Mouse (Mus musculus) heart, embryonic 11.5 days (tissue): ENCODE measurements around the gene Phldb2. TPM values are rescaled to one million over a fixed set of nuclear protein-coding genes. Genes with fewer than 3 reads are reported as not detected.

Source experiments
- ATAC-seq: fragments of 200-750 bp; cut with Nextera tagmentation; replicated peaks from 2 replicates; pipeline ENCODE4 v1.8.0; 2017; ENCODE audit warnings: moderate library complexity; ENCODE audit not compliant: insufficient number of reproducible peaks, low FRiP score, low TSS enrichment
- H3K27ac ChIP-seq: fragments of 300-500 bp; sonication (generic); 2 replicates; pipeline ENCODE4 v1.5.1; 2014; ENCODE audit warnings: mild to moderate bottlenecking, low read depth, low read length
- H3K27me3 ChIP-seq: fragments of 300-500 bp; sonication (generic); 2 replicates; pipeline ENCODE4 v1.6.1; 2014; ENCODE audit warnings: mild to moderate bottlenecking, low read length, mixed read lengths; ENCODE audit not compliant: control insufficient read depth, insufficient read depth
- H3K36me3 ChIP-seq: fragments of 300-500 bp; sonication (generic); 2 replicates; pipeline ENCODE4 v1.6.1; 2014; ENCODE audit warnings: mild to moderate bottlenecking, low read length, moderate library complexity, mixed read lengths; ENCODE audit not compliant: control insufficient read depth, insufficient read depth
- H3K4me1 ChIP-seq: fragments of 300-500 bp; sonication (generic); 2 replicates; pipeline ENCODE4 v1.6.1; 2014; ENCODE audit warnings: low read length; ENCODE audit not compliant: control insufficient read depth, insufficient read depth
- H3K4me2 ChIP-seq: fragments of 300-500 bp; sonication (generic); 2 replicates; pipeline ENCODE4 v1.6.1; 2014; ENCODE audit warnings: mild to moderate bottlenecking, moderate library complexity
- H3K4me3 ChIP-seq: fragments of 300-500 bp; sonication (generic); 2 replicates; pipeline ENCODE4 v1.5.1; 2014; ENCODE audit warnings: low read depth, low read length
- H3K9ac ChIP-seq: fragments of 300-500 bp; sonication (generic); 2 replicates; pipeline ENCODE4 v1.6.1; 2014; ENCODE audit warnings: mild to moderate bottlenecking, low read depth, low read length, moderate library complexity
- H3K9me3 ChIP-seq: fragments of 300-500 bp; sonication (generic); replicated peaks from 2 replicates; pipeline ENCODE4 v1.6.1; 2016; ENCODE audit warnings: low read length; ENCODE audit not compliant: control insufficient read depth
- WGBS: fragments of 180-500 bp; shearing (Covaris S2); extraction: QIAGEN DNeasy Blood & Tissue Kit; methylation state at CpG from one replicate; pipeline ENCODE4 v1.1.7; 2014; ENCODE audit not compliant: insufficient replicate concordance; 5-methylcytosine and 5-hydroxymethylcytosine counted together
- polyA plus RNA-seq: library from polyadenylated mRNA; unstranded; fragments of >200 nt; fragmentation: Nextera tagmentation; extraction: Ambion mirVana; gene quantifications from 2 replicates; pipeline ENCODE4 v1.2.1, GENCODE M21; 2014

Phldb2 gene
- polyA plus RNA-seq, 1 experiment from 2014 or later, result 37.3 TPM

DNA sequence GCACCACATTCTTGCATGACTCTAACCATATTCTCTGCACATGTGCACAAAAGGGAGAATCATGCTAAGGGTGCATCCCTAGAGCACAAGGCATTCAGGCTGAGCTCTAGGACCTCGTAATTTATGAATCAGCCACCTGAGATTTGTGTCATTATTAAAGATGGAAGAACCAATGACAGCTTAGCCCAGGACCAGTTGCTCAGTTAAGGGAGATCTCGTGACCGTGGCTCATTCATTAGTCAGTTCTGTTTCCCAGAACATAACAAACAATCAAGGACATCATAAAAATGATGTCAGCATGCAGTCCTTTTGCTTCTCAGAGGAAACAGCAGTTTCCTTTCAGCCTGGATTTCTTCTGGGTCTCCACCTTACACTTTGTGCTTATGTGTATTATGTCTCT lies 7.6 kb upstream of the Phldb2 start:
- Histone ChIP-seq H3K27ac (no peak overlapping the region), H3K4me3 (no peak overlapping the region), H3K4me1 (peaks cover 3% of the 10 kb centered on the region; the same call in 1 of the 2 replicates), H3K4me2 (no peak overlapping the region), H3K9me3 (no peaks in the 10 kb centered on the region), H3K27me3 (no peaks in the 10 kb centered on the region), H3K36me3 (no peaks in the 10 kb centered on the region), H3K9ac (no peak overlapping the region)
- ATAC-seq, result no peak
- 79% methylated on average over 3 of the region's 3 CpGs for WGBS

DNA sequence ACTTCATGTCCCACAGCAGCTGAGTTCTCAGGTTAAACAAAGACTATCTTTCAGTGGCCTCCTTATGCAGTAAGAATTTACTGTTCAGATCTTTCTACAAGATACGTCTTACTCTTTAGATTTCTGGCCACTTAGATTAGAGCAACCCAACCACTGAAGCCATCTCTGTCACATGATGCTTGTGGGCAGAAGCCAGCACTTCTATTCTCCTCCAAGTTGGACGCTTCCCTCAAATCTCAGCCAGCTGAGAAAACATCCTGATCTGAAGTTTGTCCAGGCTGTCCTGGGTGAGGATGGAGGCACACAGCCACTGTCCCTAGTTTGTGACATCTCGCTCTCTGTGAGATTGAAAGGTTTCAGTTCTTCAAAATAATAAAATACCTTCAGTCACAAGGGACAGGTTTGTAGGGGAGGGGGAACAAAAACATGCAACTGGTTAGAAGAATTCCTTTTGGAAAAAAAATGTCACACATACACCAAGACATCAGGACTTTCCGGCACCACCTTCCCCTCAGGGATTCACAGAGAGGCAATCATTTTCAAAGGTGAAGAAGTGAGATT lies 3.1 kb upstream of the Phldb2 start:
- no peaks in the 10 kb centered on the region for H3K27me3 ChIP-seq
- 62% methylated on average over 4 of the region's 4 CpGs for WGBS
- H3K4me1 ChIP-seq, result no peaks in the 10 kb centered on the region
- no peaks in the 10 kb centered on the region for H3K36me3 ChIP-seq
- no peak for ATAC-seq
- H3K9me3 ChIP-seq, result no peaks in the 10 kb centered on the region
- H3K4me2 ChIP-seq, result no peak overlapping the region
- H3K9ac ChIP-seq, result no peak overlapping the region
- H3K27ac ChIP-seq, result no peak overlapping the region
- H3K4me3 ChIP-seq, result no peak overlapping the region

DNA sequence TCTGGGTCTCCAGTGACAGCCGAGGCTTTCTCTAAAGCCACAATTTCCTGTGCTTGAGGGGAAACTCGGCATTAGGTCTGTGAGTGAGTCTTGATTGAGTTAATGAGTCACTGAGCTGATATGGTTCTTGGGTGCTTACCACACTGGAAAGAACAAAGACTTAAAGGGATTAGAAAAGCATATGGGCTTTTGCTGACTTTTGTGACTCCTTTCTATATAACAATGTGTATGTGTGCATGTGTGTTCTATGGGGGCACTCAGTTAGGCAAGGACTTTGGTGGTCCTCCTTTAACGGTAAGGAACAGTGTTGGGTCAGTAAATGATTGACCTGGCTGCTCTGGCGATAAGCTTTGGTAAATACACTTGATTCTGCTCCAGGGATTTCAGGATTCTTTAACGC lies 897 bp downstream of the Phldb2 start:
- WGBS, result 42% methylated on average over 5 of the region's 5 CpGs
- Histone ChIP-seq H3K27me3 (no peaks in the 10 kb centered on the region), H3K4me1 (no peaks in the 10 kb centered on the region), H3K4me3 (no peak overlapping the region), H3K4me2 (no peak overlapping the region), H3K27ac (no peak overlapping the region), H3K9ac (no peak overlapping the region), H3K36me3 (no peaks in the 10 kb centered on the region), H3K9me3 (no peaks in the 10 kb centered on the region)
- no peak for ATAC-seq

DNA sequence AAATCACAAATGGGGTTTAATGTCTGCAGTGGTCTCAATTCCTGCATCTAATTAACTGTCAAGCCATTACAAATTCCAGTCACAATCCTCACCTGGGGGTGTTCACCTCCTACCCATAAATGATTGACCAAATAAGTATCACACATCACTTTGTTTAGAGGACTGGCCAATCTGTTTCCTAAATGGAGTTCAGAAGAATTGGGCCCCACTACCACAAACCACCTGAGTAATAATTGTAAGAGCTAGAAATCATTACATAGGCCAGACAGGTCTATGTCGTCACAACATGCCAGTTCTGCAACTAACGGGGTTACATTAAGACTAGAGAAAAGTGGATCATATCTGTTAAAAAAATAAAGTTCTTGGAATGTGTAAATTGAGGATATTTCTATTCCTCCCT lies 1.4 kb downstream of the Phldb2 start:
- Histone ChIP-seq H3K4me2 (no peak overlapping the region), H3K9ac (no peak overlapping the region), H3K27ac (no peak overlapping the region), H3K4me1 (no peaks in the 10 kb centered on the region), H3K9me3 (no peaks in the 10 kb centered on the region), H3K36me3 (no peaks in the 10 kb centered on the region), H3K4me3 (no peak overlapping the region), H3K27me3 (no peaks in the 10 kb centered on the region)
- no peak for ATAC-seq
- 65% methylated on average over 2 of the region's 2 CpGs for WGBS

DNA sequence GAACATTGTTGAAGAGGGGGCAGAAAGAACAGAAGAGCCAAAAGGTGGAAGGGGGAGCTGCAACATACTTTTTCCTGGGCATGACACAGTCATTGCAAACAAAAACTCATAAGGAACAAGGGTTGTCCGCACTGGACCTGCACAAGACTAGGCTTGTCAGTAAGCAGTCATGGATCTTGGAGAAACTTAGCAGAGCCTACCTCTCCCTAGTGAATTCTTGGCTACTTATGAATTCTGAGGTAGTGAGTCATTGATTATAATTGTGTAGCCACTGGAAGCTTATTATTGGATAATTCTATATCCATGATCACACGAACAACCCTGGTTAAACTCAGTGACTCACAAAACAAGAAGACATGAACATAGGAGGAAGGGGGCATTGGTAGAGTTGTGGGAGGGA lies 7.1 kb downstream of the Phldb2 start:
- WGBS, result 87% methylated on average over 2 of the region's 2 CpGs
- no peak overlapping the region for H3K9ac ChIP-seq
- H3K27me3 ChIP-seq, result no peaks in the 10 kb centered on the region
- no peaks in the 10 kb centered on the region for H3K9me3 ChIP-seq
- H3K4me2 ChIP-seq, result no peak overlapping the region
- H3K36me3 ChIP-seq, result no peaks in the 10 kb centered on the region
- no peak overlapping the region for H3K27ac ChIP-seq
- no peaks in the 10 kb centered on the region for H3K4me1 ChIP-seq
- no peak for ATAC-seq
- no peak overlapping the region for H3K4me3 ChIP-seq

DNA sequence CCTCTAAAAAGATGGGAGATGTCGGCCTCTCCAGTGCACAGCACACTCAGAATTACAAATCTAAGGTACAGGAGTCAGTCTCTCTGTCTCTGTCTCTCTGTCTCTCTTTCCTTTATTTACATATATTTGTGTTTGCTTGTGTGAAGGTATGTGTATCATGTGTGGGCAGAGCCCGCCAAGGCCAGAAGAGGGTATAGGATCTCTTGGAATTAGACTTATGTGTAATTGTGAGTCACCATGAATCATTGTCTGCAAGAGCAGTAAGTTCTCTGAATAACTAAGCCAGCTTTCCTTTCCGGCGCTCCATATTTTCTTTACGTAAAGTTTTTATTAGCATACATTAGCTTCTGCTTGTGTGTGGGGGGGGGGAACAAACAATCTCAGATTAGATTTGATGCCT lies 7.7 kb downstream of the Phldb2 start:
- Histone ChIP-seq H3K9ac (no peak overlapping the region), H3K4me3 (no peak overlapping the region), H3K27ac (no peak overlapping the region), H3K4me1 (no peaks in the 10 kb centered on the region), H3K9me3 (no peaks in the 10 kb centered on the region), H3K27me3 (no peaks in the 10 kb centered on the region), H3K4me2 (no peak overlapping the region), H3K36me3 (no peaks in the 10 kb centered on the region)
- WGBS, result 84% methylated on average over 5 of the region's 5 CpGs
- no peak for ATAC-seq

DNA sequence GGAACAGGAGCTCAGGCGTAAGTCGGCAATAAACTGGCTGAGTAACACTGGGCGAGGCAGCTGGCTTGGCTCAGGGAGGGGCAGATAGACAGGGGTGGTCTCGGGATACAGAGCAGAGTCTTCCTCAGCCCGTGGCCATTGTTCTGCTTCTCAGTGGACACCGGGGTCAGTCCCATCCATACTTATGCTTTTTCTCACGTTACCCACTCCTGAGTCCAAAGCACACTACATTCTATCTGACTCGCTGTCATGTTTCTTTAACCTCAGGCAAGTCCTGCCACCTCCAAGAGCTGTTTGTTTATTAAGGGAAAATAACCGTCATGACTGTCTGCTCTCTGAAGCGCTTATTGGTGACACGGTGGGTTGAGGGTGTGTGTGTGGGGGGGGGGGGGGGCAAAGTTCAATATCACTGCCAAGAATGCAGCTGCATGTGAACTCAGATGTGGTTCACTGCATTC lies 8.2 kb downstream of the Phldb2 start:
- no peak overlapping the region for H3K4me2 ChIP-seq
- no peak overlapping the region for H3K4me3 ChIP-seq
- H3K36me3 ChIP-seq, result no peaks in the 10 kb centered on the region
- no peak overlapping the region for H3K9ac ChIP-seq
- H3K27ac ChIP-seq, result no peak overlapping the region
- H3K4me1 ChIP-seq, result no peaks in the 10 kb centered on the region
- no peaks in the 10 kb centered on the region for H3K9me3 ChIP-seq
- ATAC-seq, result no peak
- H3K27me3 ChIP-seq, result no peaks in the 10 kb centered on the region
- WGBS, result 55% methylated on average over 11 of the region's 11 CpGs

DNA sequence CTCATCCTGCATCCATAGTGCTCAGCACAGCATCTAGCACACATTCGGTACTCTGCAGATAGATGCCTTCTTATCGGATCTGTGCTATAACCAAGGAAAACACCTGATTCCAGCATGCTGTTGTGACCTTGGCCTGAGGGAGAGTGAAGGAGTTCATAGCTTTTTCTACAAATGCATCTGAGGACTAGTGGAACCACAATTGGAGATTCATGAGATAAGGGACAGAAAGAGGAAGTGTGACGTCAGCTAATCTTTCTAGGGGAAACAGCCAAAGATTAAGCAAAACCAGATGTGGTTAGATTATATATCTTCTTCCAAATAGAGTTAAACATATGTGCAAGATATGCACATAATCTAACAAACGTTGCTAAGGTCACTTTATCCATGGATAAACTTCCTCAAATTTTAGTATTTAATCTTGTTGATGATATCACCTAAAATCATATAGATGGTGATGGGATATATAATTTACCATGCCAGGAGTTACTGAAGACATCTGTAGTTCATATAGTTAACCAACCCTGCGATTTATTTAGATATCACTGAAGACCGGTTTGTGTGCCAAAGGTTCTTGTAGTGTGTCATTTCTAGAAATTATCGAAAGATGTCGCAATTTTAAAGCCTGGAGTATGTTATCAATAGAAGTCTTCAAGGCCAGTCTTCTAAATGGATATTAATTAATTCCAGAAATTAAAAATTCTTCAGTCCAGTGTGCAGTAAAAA lies 11.1 kb downstream of the Phldb2 start:
- Histone ChIP-seq H3K4me3 (no peak overlapping the region), H3K27me3 (no peaks in the 10 kb centered on the region), H3K4me1 (no peaks in the 10 kb centered on the region), H3K36me3 (no peaks in the 10 kb centered on the region), H3K4me2 (no peak overlapping the region), H3K9ac (no peak overlapping the region), H3K27ac (no peak overlapping the region), H3K9me3 (no peaks in the 10 kb centered on the region)
- WGBS, result 72% methylated on average over 8 of the region's 8 CpGs
- ATAC-seq, result no peak

DNA sequence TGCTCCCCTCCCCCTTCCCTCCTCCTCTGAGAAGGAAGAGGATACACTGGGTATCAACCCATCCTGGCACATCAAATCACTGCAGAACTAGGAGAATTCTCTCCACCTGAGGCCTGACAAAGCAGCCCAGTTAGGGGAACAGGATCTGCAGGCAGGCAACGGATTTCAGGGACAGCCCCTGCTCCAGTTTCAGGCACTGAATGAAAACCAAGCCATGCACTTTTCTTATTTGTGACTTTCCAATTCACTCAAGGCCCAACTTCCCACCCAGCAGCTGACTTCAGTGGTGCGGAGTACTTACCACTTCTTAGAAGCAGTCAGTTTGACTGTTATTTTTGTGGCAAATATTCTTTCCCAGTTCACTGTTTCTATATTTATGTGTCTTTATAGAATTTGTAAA lies 12.7 kb downstream of the Phldb2 start:
- WGBS, result 79% methylated on average over 2 of the region's 2 CpGs

More for the DNA sequence above, 12.7 kb downstream of the Phldb2 start:
- ATAC-seq, result no peak
- H3K27me3 ChIP-seq, result no peaks in the 10 kb centered on the region
- no peaks in the 10 kb centered on the region for H3K4me1 ChIP-seq
- H3K4me2 ChIP-seq, result no peak overlapping the region
- H3K27ac ChIP-seq, result no peak overlapping the region
- H3K9ac ChIP-seq, result no peak overlapping the region
- H3K9me3 ChIP-seq, result no peaks in the 10 kb centered on the region
- H3K36me3 ChIP-seq, result no peaks in the 10 kb centered on the region
- H3K4me3 ChIP-seq, result no peak overlapping the region
